Mouse (Mus musculus) layer of hippocampus, adult 9-11 months (tissue): ENCODE measurements around the gene Ccdc65.

Experiments used
- DNase-seq: peaks from one replicate; pipeline ENCODE4 v3.0.0; 2022

The Ccdc65 gene

GRCm38 (mm10) chr15:98707766-98708372 lies at the start of gene Ccdc65:
Ccdc65 (plus strand) TSS chr15:98708207.
- peak; percentile 93 for DNase-seq

- DNase-seq: no peak
Observed at GRCm38 (mm10) chr15:98662198-98662566, 45.8 kb upstream of the Ccdc65 start.

- peak; percentile 96 for DNase-seq
Observed at GRCm38 (mm10) chr15:98662567-98663545, 45.2 kb upstream of the Ccdc65 start, which contains the start of gene Ddx23. Ddx23 (minus strand) TSS chr15:98662894.

GRCm38 (mm10) chr15:98664042-98664907 lies 43.7 kb upstream of the Ccdc65 start:
- no peak for DNase-seq

- no peak for DNase-seq
Observed at GRCm38 (mm10) chr15:98672592-98672991, 35.4 kb upstream of the Ccdc65 start.

GRCm38 (mm10) chr15:98673732-98674131 lies 34.3 kb upstream of the Ccdc65 start:
- DNase-seq: no peak

GRCm38 (mm10) chr15:98674284-98674993 lies 33.6 kb upstream of the Ccdc65 start:
- no peak for DNase-seq

GRCm38 (mm10) chr15:98674994-98675545 lies 32.9 kb upstream of the Ccdc65 start:
- no peak for DNase-seq

GRCm38 (mm10) chr15:98675634-98676250 lies 32.3 kb upstream of the Ccdc65 start:
- DNase-seq: no peak

- no peak for DNase-seq
Observed at GRCm38 (mm10) chr15:98676471-98676870, 31.5 kb upstream of the Ccdc65 start.

GRCm38 (mm10) chr15:98676940-98677728 lies 30.9 kb upstream of the Ccdc65 start, which contains the start of gene Rnd1:
Rnd1 (minus strand) TSS chr15:98677461.
- peak; percentile 90 for DNase-seq

- DNase-seq: no peak
Observed at GRCm38 (mm10) chr15:98677977-98678376, 30.0 kb upstream of the Ccdc65 start.

GRCm38 (mm10) chr15:98680660-98681059 lies 27.3 kb upstream of the Ccdc65 start:
- no peak for DNase-seq

GRCm38 (mm10) chr15:98681633-98682032 lies 26.4 kb upstream of the Ccdc65 start:
- DNase-seq: no peak

- no peak for DNase-seq
Observed at GRCm38 (mm10) chr15:98683177-98683576, 24.8 kb upstream of the Ccdc65 start.

GRCm38 (mm10) chr15:98683746-98684145 lies 24.3 kb upstream of the Ccdc65 start:
- DNase-seq: no peak

- DNase-seq: no peak
Observed at GRCm38 (mm10) chr15:98685926-98686325, 22.1 kb upstream of the Ccdc65 start.

- no peak for DNase-seq
Observed at GRCm38 (mm10) chr15:98689682-98690081, 18.3 kb upstream of the Ccdc65 start.

- DNase-seq: no peak
Observed at GRCm38 (mm10) chr15:98691486-98692147, 16.4 kb upstream of the Ccdc65 start.

GRCm38 (mm10) chr15:98692171-98692715 lies 15.8 kb upstream of the Ccdc65 start:
- DNase-seq: no peak
